In genomic region chr3:107832645-107833044, GRCm38 (mm10) we compare ENCODE assay signal across 19 mouse cellular contexts. TPM values are rescaled to one million over a fixed set of nuclear protein-coding genes. Genes with fewer than 3 reads are reported as not detected.
DNase-seq lines count a peak whose midpoint lies in the region; ATAC-seq and TF ChIP-seq lines count a peak whose summit lies in the region.
"Had no signal": no experiment of that assay in that cellular context is flagged by ENCODE, and none has a peak within 500 bp of the region (broad histone marks: within the 10 kb centered on the region; RNA-seq: fewer than 3 reads in every experiment).

No protein-coding gene starts in this region.

- H3K4me3 ChIP-seq in forebrain, postnatal 0 days (ENCODE audit: low read depth, low read length) = no peak overlapping the region
- no peak overlapping the region for H3K4me3 ChIP-seq in forebrain, embryonic 14.5 days (ENCODE audit: low read depth, low read length)
- H3K4me3 ChIP-seq in liver, embryonic 11.5 days (ENCODE audit: low read depth, low read length) = no peak overlapping the region

- no peaks in the 10 kb centered on the region for H3K36me3 ChIP-seq in forebrain, postnatal 0 days (ENCODE audit: insufficient read depth)
- H3K36me3 ChIP-seq in forebrain, embryonic 14.5 days (ENCODE audit: control insufficient read depth, insufficient read depth, low read length) = no peaks in the 10 kb centered on the region
- no peaks in the 10 kb centered on the region for H3K36me3 ChIP-seq in liver, embryonic 11.5 days (ENCODE audit: control insufficient read depth, insufficient read depth, low read length)

- H3K27me3 ChIP-seq in forebrain, postnatal 0 days (ENCODE audit: insufficient read depth, low read length) = no peaks in the 10 kb centered on the region
- H3K27me3 ChIP-seq in forebrain, embryonic 14.5 days (replicated peaks; ENCODE audit: control insufficient read depth, insufficient read depth, low read length) = no peaks in the 10 kb centered on the region
- H3K27me3 ChIP-seq in liver, embryonic 11.5 days (replicated peaks; ENCODE audit: control insufficient read depth, insufficient read depth, low read length) = peaks cover 3% of the 10 kb centered on the region
- H3K27me3 ChIP-seq: Patski had no signal

- 62% methylated on average over 6 of the region's 6 CpGs for WGBS in forebrain, postnatal 0 days
- WGBS in forebrain, embryonic 14.5 days = 66% methylated on average over 6 of the region's 6 CpGs
- WGBS in liver, embryonic 11.5 days = 40% methylated on average over 6 of the region's 6 CpGs

- H3K4me1 ChIP-seq in forebrain, postnatal 0 days (ENCODE audit: insufficient read depth) = peaks cover 11% of the 10 kb centered on the region; the same call in 1 of the 2 replicates
- peaks cover 13% of the 10 kb centered on the region for H3K4me1 ChIP-seq in forebrain, embryonic 14.5 days (ENCODE audit: control insufficient read depth, insufficient read depth, low read length)
- no peaks in the 10 kb centered on the region for H3K4me1 ChIP-seq in liver, embryonic 11.5 days (replicated peaks; ENCODE audit: control insufficient read depth, insufficient read depth, low read length)

- H3K9me3 ChIP-seq in forebrain, postnatal 0 days (ENCODE audit: low read length) = no peaks in the 10 kb centered on the region
- no peaks in the 10 kb centered on the region for H3K9me3 ChIP-seq in forebrain, embryonic 14.5 days (replicated peaks; ENCODE audit: control insufficient read depth, low read length)
- no peaks in the 10 kb centered on the region for H3K9me3 ChIP-seq in liver, embryonic 11.5 days (ENCODE audit: control insufficient read depth, low read length)

- no peak for TF ChIP-seq CTCF in forebrain, postnatal 0 days (IDR thresholded peaks at IDR 0.05; ENCODE audit: low read depth)

- H3K4me2 ChIP-seq in forebrain, postnatal 0 days (ENCODE audit: low read depth) = no peak overlapping the region
- H3K4me2 ChIP-seq in forebrain, embryonic 14.5 days (ENCODE audit: low read length) = no peak overlapping the region
- no peak overlapping the region for H3K4me2 ChIP-seq in liver, embryonic 11.5 days

- DNase-seq in forebrain, postnatal 0 days = no peak
- no peak for DNase-seq in forebrain, embryonic 14.5 days (ENCODE audit: low spot score)
- DNase-seq in liver, embryonic 11.5 days (ENCODE audit: low spot score) = no peak
- DNase-seq in liver (no peak), MN1 (ENCODE audit: low spot score) (no peak)
- no peak for DNase-seq in kidney, postnatal 25 days
- DNase-seq: cerebellum, postnatal 25 days; kidney, postnatal 14 days; left cerebral cortex, postnatal 4 days; right cerebral cortex, postnatal 4 days; thymus, postnatal 25 days had no signal

- H3K27ac ChIP-seq in forebrain, postnatal 0 days (ENCODE audit: low read depth, low read length) = no peak overlapping the region
- H3K27ac ChIP-seq in forebrain, embryonic 14.5 days (ENCODE audit: low read depth, low read length) = no peak overlapping the region
- H3K27ac ChIP-seq in liver, embryonic 11.5 days (ENCODE audit: low read depth, low read length) = no peak overlapping the region

- no peak overlapping the region for H3K9ac ChIP-seq in forebrain, postnatal 0 days
- H3K9ac ChIP-seq in forebrain, embryonic 14.5 days (ENCODE audit: low read length) = no peak overlapping the region
- no peak overlapping the region for H3K9ac ChIP-seq in liver, embryonic 11.5 days (ENCODE audit: low read depth, low read length)

- ATAC-seq in forebrain, postnatal 0 days = peak; percentile 11; the same call in 1 of the 2 replicates
- ATAC-seq in forebrain, embryonic 14.5 days = no peak
- ATAC-seq in liver, embryonic 11.5 days (replicated peaks; ENCODE audit: low FRiP score) = 0 out of 2 replicates have a peak, but pooled peaks have one; percentile 5
- ATAC-seq in common myeloid progenitor, adult 5-6 weeks (replicated peaks; ENCODE audit: low read depth, poor library complexity, severe bottlenecking) = peak; percentile 72
- peak; percentile 43 for ATAC-seq in megakaryocyte, adult 5-6 weeks (ENCODE audit: poor library complexity, severe bottlenecking)
- ATAC-seq: inflammation-experienced regulatory T-cells, adult 6 months; Patski had no signal

RNA-seq across cellular contexts. Expression of gene Eps8l3, which starts 44.4 kb away (rescaled TPM):
- not detected in 2 replicates for total RNA-seq in forebrain, postnatal 0 days (2014; rRNA removed)
- not detected in 2 replicates for polyA plus RNA-seq in forebrain, postnatal 0 days (2015; fragmentation: Nextera tagmentation; extraction: Ambion mirVana)
- not detected in 2 replicates for polyA plus RNA-seq in forebrain, embryonic 14.5 days (2014; fragmentation: Nextera tagmentation; extraction: Ambion mirVana)
- not detected in 2 replicates for polyA plus RNA-seq in liver, embryonic 11.5 days (2014; fragmentation: Nextera tagmentation; extraction: Ambion mirVana)
- not detected in 2 replicates for total RNA-seq in common myeloid progenitor, adult 5-6 weeks (2017)
- not detected in 2 replicates for total RNA-seq in megakaryocyte, adult 5-6 weeks (2015)
- total RNA-seq in megakaryocyte, adult 5-6 weeks (2017) = not detected in 2 replicates
- total RNA-seq: adrenal gland, adult 18-20 months; layer of hippocampus, postnatal 14 days; left cerebral cortex, postnatal 4 days had no signal
- polyA plus RNA-seq: embryonic facial prominence, embryonic 14.5 days; inflammation-experienced regulatory T-cells, adult 6 months; lung, embryonic 16.5 days; Patski had no signal
